Mouse (Mus musculus): Measurements from ENCODE around the gene Notch2. TPM values are rescaled to one million over a fixed set of nuclear protein-coding genes. Genes with fewer than 3 reads are reported as not detected.

Notch2 gene
- polyA plus RNA-seq, 1 experiment = 49.4 TPM

DNA sequence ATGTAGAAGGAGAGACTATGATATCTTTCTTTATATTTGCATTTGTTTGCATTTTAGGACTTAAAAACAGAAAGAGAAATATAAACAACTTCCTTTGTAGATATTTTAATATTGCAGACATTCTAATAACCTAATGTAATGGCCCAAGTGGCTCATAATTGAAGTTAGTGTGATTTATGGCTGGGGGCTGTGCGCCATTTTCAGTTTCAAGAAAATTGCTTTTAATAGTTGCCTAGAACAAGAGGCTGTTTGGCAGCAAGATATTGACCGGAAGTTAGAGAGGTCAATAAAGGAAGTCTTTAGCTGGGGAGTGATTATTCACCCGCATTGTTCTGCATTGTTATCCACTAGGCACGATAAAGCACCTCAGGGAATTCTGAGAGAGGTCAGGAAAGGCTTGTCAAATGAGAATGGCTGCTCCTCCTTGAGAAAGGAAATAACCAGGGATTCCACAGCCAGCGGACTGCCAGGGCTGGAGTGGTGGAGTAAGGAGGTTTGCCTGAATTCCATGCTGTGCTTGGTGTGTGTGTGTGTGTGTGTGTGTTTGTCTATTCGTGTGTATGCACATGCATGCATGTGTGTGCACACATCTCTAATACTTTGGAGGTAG lies 61.4 kb downstream of the Notch2 start:
- Histone ChIP-seq H3K4me3 (ENCODE audit: insufficient read depth, low read length) (no peak overlapping the region), H3K4me1 (ENCODE audit: control insufficient read depth, insufficient read depth, low read length) (no peaks in the 10 kb centered on the region), H3K27ac (ENCODE audit: insufficient read depth, low read length) (no peak overlapping the region)
- no peak for TF ChIP-seq CTCF (IDR thresholded peaks at IDR 0.05; ENCODE audit: borderline replicate concordance, insufficient read depth, low read length)
- TF ChIP-seq POLR2A (IDR thresholded peaks at IDR 0.05; ENCODE audit: low read depth, low read length) = no peak

DNA sequence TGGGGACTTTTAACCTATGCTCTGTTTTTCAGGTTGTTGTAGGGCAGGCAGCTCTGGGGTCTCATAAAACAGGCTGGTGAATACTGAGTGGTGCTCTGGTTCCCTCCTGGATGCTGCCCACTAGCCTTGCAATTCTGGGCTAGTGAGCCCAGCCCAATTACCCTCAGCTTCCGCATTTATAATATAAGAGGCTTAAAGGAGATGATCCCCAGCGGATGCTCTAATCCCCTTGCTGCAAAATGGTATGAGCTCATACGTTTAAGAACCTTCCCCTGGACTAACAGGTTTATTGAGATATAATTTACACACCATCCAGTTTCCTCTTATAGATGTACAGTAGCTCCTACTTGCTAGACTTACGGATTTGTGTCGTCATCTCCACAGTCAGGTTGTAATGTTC lies 64.5 kb downstream of the Notch2 start:
- H3K4me3 ChIP-seq (ENCODE audit: insufficient read depth, low read length) = no peak overlapping the region
- no peak overlapping the region for H3K27ac ChIP-seq (ENCODE audit: insufficient read depth, low read length)
- TF ChIP-seq POLR2A (IDR thresholded peaks at IDR 0.05; ENCODE audit: low read depth, low read length) = no peak
- TF ChIP-seq CTCF (IDR thresholded peaks at IDR 0.05; ENCODE audit: borderline replicate concordance, insufficient read depth, low read length) = no peak
- H3K4me1 ChIP-seq (ENCODE audit: control insufficient read depth, insufficient read depth, low read length) = no peaks in the 10 kb centered on the region

DNA sequence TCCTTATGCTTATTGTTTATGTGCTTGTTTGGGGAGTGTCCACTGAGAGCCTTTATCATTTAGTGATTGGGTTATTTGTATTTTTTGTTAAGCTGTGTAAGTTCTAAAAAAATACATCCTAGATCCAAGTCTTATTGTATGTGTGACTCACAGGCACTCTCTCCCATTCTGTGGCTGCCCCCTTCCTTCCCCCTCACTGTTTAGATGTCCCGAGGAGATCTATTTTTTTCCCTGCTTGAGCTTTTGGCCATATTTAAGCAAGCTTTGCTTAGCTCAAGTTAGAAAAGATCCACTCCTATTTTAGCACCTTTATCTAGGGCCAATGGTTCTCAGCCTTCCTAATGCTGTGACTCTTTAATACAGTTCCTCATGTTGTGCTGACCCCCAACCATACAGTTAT lies 65.5 kb downstream of the Notch2 start:
- TF ChIP-seq POLR2A (IDR thresholded peaks at IDR 0.05; ENCODE audit: low read depth, low read length) (no peak), CTCF (IDR thresholded peaks at IDR 0.05; ENCODE audit: borderline replicate concordance, insufficient read depth, low read length) (no peak)
- H3K4me1 ChIP-seq (ENCODE audit: control insufficient read depth, insufficient read depth, low read length) = no peaks in the 10 kb centered on the region
- no peak overlapping the region for H3K27ac ChIP-seq (ENCODE audit: insufficient read depth, low read length)
- no peak overlapping the region for H3K4me3 ChIP-seq (ENCODE audit: insufficient read depth, low read length)

DNA sequence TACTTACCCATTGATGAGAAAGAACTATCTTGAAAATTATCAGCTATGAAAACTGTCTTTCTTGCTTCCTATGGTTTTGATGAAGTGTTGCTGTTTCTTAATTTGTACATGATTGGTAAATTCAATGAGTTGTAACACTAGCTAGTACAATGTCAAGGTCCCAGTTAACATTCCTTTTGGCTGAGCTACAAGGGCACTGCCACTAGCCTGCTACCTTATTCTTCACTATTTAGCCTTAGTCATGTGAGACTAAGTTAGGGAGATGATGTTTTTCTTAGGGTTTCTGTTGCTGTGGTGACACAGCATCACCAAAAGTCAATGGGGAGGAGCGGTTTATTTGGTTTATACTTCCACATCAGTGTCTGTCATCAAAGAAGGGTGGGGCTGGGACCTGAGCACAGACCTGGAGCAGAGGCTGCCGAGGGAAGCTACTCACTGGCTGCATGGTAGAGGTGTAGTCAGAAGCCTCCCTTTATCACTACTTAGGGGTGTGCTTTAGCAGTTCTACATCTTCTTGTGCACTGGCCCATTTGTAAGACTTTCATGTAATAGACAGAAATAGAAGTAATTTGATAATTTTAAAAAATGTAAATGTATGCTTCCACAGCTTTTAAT lies 66.4 kb downstream of the Notch2 start:
- H3K4me1 ChIP-seq (ENCODE audit: control insufficient read depth, insufficient read depth, low read length) = 0 out of 2 replicates have a peak, but pooled peaks cover 5% of the 10 kb centered on the region
- no peak overlapping the region for H3K27ac ChIP-seq (ENCODE audit: insufficient read depth, low read length)
- H3K4me3 ChIP-seq (ENCODE audit: insufficient read depth, low read length) = no peak overlapping the region
- TF ChIP-seq POLR2A (IDR thresholded peaks at IDR 0.05; ENCODE audit: low read depth, low read length) (no peak), CTCF (IDR thresholded peaks at IDR 0.05; ENCODE audit: borderline replicate concordance, insufficient read depth, low read length) (no peak)

DNA sequence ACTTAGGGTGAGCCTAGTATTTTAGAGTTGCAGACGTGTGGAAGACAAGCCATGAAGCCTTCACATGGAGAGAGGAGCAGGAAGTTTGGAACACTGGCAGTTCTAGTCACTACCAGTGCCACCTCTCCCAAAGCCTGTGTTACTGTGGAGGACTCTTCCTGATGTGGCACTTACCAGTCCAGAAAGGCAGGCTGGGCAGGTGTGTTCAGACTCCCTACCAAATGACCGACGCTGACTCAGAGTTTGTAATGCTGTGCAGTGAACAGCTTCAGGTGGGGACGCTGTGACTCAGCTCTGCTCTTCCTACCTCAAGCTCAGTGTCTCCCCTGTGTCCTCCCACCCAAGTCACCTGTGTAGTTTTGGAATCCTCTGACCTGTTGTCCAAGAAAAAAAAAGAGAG lies 67.3 kb downstream of the Notch2 start:
- Histone ChIP-seq H3K4me3 (ENCODE audit: insufficient read depth, low read length) (no peak overlapping the region), H3K4me1 (ENCODE audit: control insufficient read depth, insufficient read depth, low read length) (peaks cover 12% of the 10 kb centered on the region; the same call in 1 of the 2 replicates), H3K27ac (ENCODE audit: insufficient read depth, low read length) (no peak overlapping the region)
- TF ChIP-seq CTCF (IDR thresholded peaks at IDR 0.05; ENCODE audit: borderline replicate concordance, insufficient read depth, low read length) (no peak), POLR2A (IDR thresholded peaks at IDR 0.05; ENCODE audit: low read depth, low read length) (no peak)

DNA sequence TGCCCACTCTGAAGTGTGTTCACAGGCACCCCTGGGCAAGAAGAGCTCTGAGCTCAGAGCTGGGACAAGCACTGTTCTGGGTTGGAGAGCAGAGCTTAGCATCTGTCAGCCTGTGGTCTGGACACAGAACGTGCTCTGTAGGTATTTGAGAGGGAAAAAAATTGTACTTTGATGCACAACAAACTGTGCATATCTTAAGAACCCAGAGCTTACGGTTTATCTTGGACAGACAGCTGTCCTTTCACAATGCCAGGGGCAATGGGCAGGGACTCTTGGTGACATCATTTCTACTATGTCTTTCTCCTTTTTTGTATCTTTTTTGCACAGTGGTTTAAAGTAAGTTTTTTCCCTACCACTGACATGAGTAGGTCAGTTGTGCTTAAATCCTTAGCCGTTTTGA lies 68.9 kb downstream of the Notch2 start:
- Histone ChIP-seq H3K4me1 (ENCODE audit: control insufficient read depth, insufficient read depth, low read length) (peaks cover 21% of the 10 kb centered on the region), H3K27ac (ENCODE audit: insufficient read depth, low read length) (no peak overlapping the region), H3K4me3 (ENCODE audit: insufficient read depth, low read length) (no peak overlapping the region)
- TF ChIP-seq POLR2A (IDR thresholded peaks at IDR 0.05; ENCODE audit: low read depth, low read length) = no peak
- no peak for TF ChIP-seq CTCF (IDR thresholded peaks at IDR 0.05; ENCODE audit: borderline replicate concordance, insufficient read depth, low read length)

DNA sequence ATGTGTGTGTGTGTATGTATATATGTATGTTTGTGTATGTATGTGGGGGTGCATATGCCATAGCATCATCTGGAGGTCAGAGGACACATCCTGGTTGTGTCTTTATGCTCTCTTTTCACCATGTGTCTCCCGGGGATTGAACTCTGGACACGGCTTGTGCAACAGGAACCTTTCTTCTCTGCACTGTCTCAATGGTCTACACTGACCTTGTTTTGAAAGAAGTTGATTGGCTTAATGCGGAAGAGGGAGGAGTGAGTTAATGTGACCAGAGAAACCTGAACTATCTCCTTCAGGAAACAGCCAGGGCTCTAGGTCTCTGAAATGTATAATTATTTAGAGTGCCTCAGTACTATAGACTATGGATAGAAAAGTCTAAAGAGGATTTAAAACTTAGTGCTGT lies 69.6 kb downstream of the Notch2 start:
- Histone ChIP-seq H3K4me3 (ENCODE audit: insufficient read depth, low read length) (no peak overlapping the region), H3K27ac (ENCODE audit: insufficient read depth, low read length) (no peak overlapping the region), H3K4me1 (ENCODE audit: control insufficient read depth, insufficient read depth, low read length) (peaks cover 21% of the 10 kb centered on the region)
- TF ChIP-seq CTCF (IDR thresholded peaks at IDR 0.05; ENCODE audit: borderline replicate concordance, insufficient read depth, low read length) (no peak), POLR2A (IDR thresholded peaks at IDR 0.05; ENCODE audit: low read depth, low read length) (no peak)

DNA sequence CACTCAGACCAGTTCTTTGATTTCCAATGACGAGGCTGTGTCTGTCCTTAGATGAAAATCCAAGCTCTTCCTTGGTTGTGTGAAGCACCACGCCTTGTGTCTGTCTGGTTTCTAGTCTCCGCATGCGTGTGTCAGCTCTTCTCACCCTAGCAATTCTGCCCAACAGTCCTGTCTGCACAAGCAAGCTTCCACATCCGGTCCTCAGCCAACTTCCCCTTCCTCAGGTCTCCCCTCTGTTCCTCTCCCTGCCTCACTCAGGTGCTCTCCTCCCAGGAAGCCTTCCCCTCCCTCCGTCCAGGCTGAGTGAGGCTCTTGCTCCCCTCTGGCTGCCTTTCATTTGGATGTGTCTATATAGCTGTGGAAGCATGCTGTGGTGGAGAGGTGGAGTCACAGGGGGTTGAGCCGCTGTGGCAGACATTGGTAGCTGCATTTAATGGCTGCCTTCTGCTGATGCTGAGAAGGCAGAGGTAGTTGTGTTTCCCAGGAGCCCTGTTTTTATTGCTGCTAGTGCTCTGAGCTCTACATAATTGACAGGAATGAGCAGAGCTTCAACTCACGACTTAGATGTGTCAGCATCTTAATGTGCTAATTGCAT lies 70.8 kb downstream of the Notch2 start:
- peaks cover 23% of the 10 kb centered on the region for H3K4me1 ChIP-seq (ENCODE audit: control insufficient read depth, insufficient read depth, low read length)
- no peak overlapping the region for H3K4me3 ChIP-seq (ENCODE audit: insufficient read depth, low read length)
- TF ChIP-seq POLR2A (IDR thresholded peaks at IDR 0.05; ENCODE audit: low read depth, low read length) (no peak), CTCF (IDR thresholded peaks at IDR 0.05; ENCODE audit: borderline replicate concordance, insufficient read depth, low read length) (no peak)
- H3K27ac ChIP-seq (ENCODE audit: insufficient read depth, low read length) = no peak overlapping the region

DNA sequence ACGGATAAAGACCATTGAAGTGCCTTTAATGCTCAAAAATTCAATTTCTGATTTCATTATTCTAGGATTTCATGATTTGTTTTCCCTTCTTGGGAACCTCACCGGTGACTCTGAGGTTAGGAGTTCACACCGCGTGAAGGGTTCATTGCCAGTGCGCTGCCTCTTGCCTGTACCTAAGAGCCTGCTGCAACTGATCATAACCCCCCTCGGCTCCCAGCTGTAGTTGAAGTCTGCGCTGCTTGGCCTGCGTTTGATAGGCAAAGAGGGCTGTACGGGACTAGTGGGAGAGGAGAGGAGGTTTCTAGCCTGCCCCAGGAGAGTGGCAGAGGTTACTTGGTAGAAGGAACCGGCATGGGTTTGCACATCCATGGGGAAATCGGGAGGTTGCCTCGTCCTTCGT lies 71.5 kb downstream of the Notch2 start:
- TF ChIP-seq CTCF (IDR thresholded peaks at IDR 0.05; ENCODE audit: borderline replicate concordance, insufficient read depth, low read length) = no peak
- no peak for TF ChIP-seq POLR2A (IDR thresholded peaks at IDR 0.05; ENCODE audit: low read depth, low read length)
- Histone ChIP-seq H3K4me3 (ENCODE audit: insufficient read depth, low read length) (no peak overlapping the region), H3K27ac (ENCODE audit: insufficient read depth, low read length) (no peak overlapping the region), H3K4me1 (ENCODE audit: control insufficient read depth, insufficient read depth, low read length) (peaks cover 25% of the 10 kb centered on the region)

DNA sequence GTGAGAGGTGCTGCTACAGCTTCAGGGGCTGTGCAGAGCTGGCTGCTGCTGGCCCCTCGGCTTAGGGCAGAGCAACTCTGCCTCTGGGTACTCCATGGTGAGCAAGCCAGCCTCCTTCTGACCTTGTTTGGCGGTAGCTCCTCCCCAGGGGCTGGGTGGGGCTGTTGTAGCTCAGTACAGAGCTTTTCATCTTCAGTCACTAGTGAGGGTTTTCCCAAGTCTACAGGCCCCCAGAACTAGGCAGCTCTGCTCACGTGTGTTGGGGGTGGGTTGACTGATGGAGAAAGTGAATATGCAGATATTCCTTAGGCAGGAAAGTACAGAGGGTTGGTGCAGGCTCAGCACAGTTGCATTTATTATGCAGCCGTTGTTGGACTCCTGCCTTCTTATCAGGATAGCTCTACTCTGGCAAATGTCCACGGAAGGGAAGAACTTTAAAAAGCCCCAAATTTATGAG lies 72.5 kb downstream of the Notch2 start:
- TF ChIP-seq POLR2A (IDR thresholded peaks at IDR 0.05; ENCODE audit: low read depth, low read length) = no peak
- H3K4me3 ChIP-seq (ENCODE audit: insufficient read depth, low read length) = no peak overlapping the region
- H3K4me1 ChIP-seq (ENCODE audit: control insufficient read depth, insufficient read depth, low read length) = peaks cover 31% of the 10 kb centered on the region
- no peak overlapping the region; the same call in 1 of the 2 replicates for H3K27ac ChIP-seq (ENCODE audit: insufficient read depth, low read length)
